Mouse (Mus musculus): Measurements from ENCODE around the gene Bhlhe41. TPM values are rescaled to one million over a fixed set of nuclear protein-coding genes. Genes with fewer than 3 reads are reported as not detected.

Bhlhe41 gene
- polyA plus RNA-seq, 1 experiment from 2014 or later = 0.63 TPM

- Histone ChIP-seq H3K9me3 (ENCODE audit: control insufficient read depth, low read length) (no peaks in the 10 kb centered on the region), H3K27ac (ENCODE audit: low read length) (no peak overlapping the region)
- 82% methylated on average over 6 of the region's 6 CpGs for WGBS
Observed at GRCm38 (mm10) chr6:145810015-145810414, 55.3 kb downstream of the Bhlhe41 start.

GRCm38 (mm10) chr6:145809566-145809965, 55.8 kb downstream of the Bhlhe41 start:
- H3K4me2 ChIP-seq (ENCODE audit: low read depth, low read length) = no peak overlapping the region
- no peak for ATAC-seq (ENCODE audit: low read depth)
- H3K27ac ChIP-seq (ENCODE audit: low read length) = no peak overlapping the region
- no peak overlapping the region for H3K9ac ChIP-seq (ENCODE audit: low read length)
- H3K36me3 ChIP-seq (ENCODE audit: control insufficient read depth, insufficient read depth, low read length) = peaks cover 5% of the 10 kb centered on the region
- 70% methylated on average over 7 of the region's 7 CpGs for WGBS
- no peaks in the 10 kb centered on the region for H3K27me3 ChIP-seq (ENCODE audit: control insufficient read depth, insufficient read depth, low read depth, low read length)
- H3K4me1 ChIP-seq (replicated peaks; ENCODE audit: control insufficient read depth, insufficient read depth, low read length) = peaks cover 5% of the 10 kb centered on the region; the same call in 1 of the 2 replicates
- no peaks in the 10 kb centered on the region for H3K9me3 ChIP-seq (ENCODE audit: control insufficient read depth, low read length)
- H3K4me3 ChIP-seq (ENCODE audit: low read length) = no peak overlapping the region

More at GRCm38 (mm10) chr6:145810015-145810414, 55.3 kb downstream of the Bhlhe41 start:
- H3K4me1 ChIP-seq (replicated peaks; ENCODE audit: control insufficient read depth, insufficient read depth, low read length) = peaks cover 5% of the 10 kb centered on the region; the same call in 1 of the 2 replicates
- no peaks in the 10 kb centered on the region for H3K27me3 ChIP-seq (ENCODE audit: control insufficient read depth, insufficient read depth, low read depth, low read length)
- peaks cover 5% of the 10 kb centered on the region for H3K36me3 ChIP-seq (ENCODE audit: control insufficient read depth, insufficient read depth, low read length)
- H3K4me2 ChIP-seq (ENCODE audit: low read depth, low read length) = no peak overlapping the region
- ATAC-seq (ENCODE audit: low read depth) = no peak
- H3K9ac ChIP-seq (ENCODE audit: low read length) = no peak overlapping the region
- no peak overlapping the region for H3K4me3 ChIP-seq (ENCODE audit: low read length)

Other genes starting within 250 kb of the Bhlhe41 start
- gene Tuba3b, start 249.8 kb downstream of the Bhlhe41 start, polyA plus RNA-seq (2015; fragmentation: Nextera tagmentation; extraction: Ambion mirVana) = not detected in 2 replicates
- gene Rassf8, start 118.8 kb downstream of the Bhlhe41 start, polyA plus RNA-seq (2015; fragmentation: Nextera tagmentation; extraction: Ambion mirVana) = 5.4 and 5.7 TPM in 2 replicates
- 11.4 and 13.4 TPM in 2 replicates for gene Sspn, start 66.1 kb upstream of the Bhlhe41 start, polyA plus RNA-seq (2015; fragmentation: Nextera tagmentation; extraction: Ambion mirVana)